Mouse (Mus musculus) hindbrain, embryonic 12.5 days (tissue): ENCODE measurements around the gene Katnb1. TPM values are rescaled to one million over a fixed set of nuclear protein-coding genes. Genes with fewer than 3 reads are reported as not detected.

Experiments used
- ATAC-seq: fragments of 200-750 bp; cut with Nextera tagmentation; 2 replicates; pipeline ENCODE4 v1.8.0; 2017; ENCODE audit warnings: moderate TSS enrichment; ENCODE audit not compliant: low FRiP score
- H3K27ac ChIP-seq: fragments of 300-500 bp; sonication (generic); 2 replicates; pipeline ENCODE4 v1.5.1; 2016; ENCODE audit warnings: mild to moderate bottlenecking
- H3K27me3 ChIP-seq: fragments of 300-500 bp; sonication (generic); 2 replicates; pipeline ENCODE4 v1.6.1; 2016; ENCODE audit warnings: mild to moderate bottlenecking
- H3K36me3 ChIP-seq: fragments of 300-500 bp; sonication (generic); 2 replicates; pipeline ENCODE4 v1.6.1; 2016; ENCODE audit warnings: mild to moderate bottlenecking
- H3K4me1 ChIP-seq: fragments of 300-500 bp; sonication (generic); 2 replicates; pipeline ENCODE4 v1.6.1; 2016
- H3K4me2 ChIP-seq: fragments of 300-500 bp; sonication (generic); replicated peaks from 2 replicates; pipeline ENCODE4 v1.6.1; 2016; ENCODE audit warnings: mild to moderate bottlenecking
- H3K4me3 ChIP-seq: fragments of 300-500 bp; sonication (generic); 2 replicates; pipeline ENCODE4 v1.5.1; 2016; ENCODE audit warnings: mild to moderate bottlenecking
- H3K9ac ChIP-seq: fragments of 300-500 bp; sonication (generic); 2 replicates; pipeline ENCODE4 v1.6.1; 2016; ENCODE audit warnings: mild to moderate bottlenecking, moderate library complexity
- H3K9me3 ChIP-seq: fragments of 300-500 bp; sonication (generic); replicated peaks from 2 replicates; pipeline ENCODE4 v1.6.1; 2016; ENCODE audit warnings: mild to moderate bottlenecking
- WGBS: fragments of 180-500 bp; shearing (Covaris S2); methylation state at CpG from one replicate; pipeline ENCODE4 v1.1.7; 2016; 5-methylcytosine and 5-hydroxymethylcytosine counted together
- polyA plus RNA-seq: library from polyadenylated mRNA; unstranded; fragments of >200 nt; fragmentation: Nextera tagmentation; extraction: Ambion mirVana; gene quantifications from 2 replicates; pipeline ENCODE4 v1.2.1, GENCODE M21; 2016

Gene Katnb1
- 36.2 and 39.4 TPM in 2 replicates for polyA plus RNA-seq

GRCm38 (mm10) chr8:95080381-95081341 lies at the start of gene Katnb1:
Gene Katnb1 (plus strand): TSS chr8:95081186.
- under 1% methylated on average over 47 of the region's 47 CpGs for WGBS
- H3K4me1 ChIP-seq, result peaks cover 19% of the 10 kb centered on the region
- ATAC-seq, result peak; percentile 98
- H3K4me2 ChIP-seq, result peak within 1 kb of the TSS; percentile 81
- H3K27me3 ChIP-seq, result peaks cover 11% of the 10 kb centered on the region; the same call in 1 of the 2 replicates
- H3K9ac ChIP-seq, result peak within 1 kb of the TSS; percentile 89
- H3K9me3 ChIP-seq, result no peaks in the 10 kb centered on the region
- H3K4me3 ChIP-seq, result peak within 1 kb of the TSS; percentile 87
- peak within 1 kb of the TSS; percentile 76 for H3K27ac ChIP-seq
- peaks cover 27% of the 10 kb centered on the region for H3K36me3 ChIP-seq

GRCm38 (mm10) chr8:95037106-95037925 lies 43.7 kb upstream of the Katnb1 start:
- Histone ChIP-seq H3K27ac (no peak overlapping the region), H3K27me3 (no peaks in the 10 kb centered on the region), H3K4me2 (no peak overlapping the region), H3K9ac (no peak overlapping the region), H3K9me3 (no peaks in the 10 kb centered on the region), H3K4me3 (no peak overlapping the region), H3K4me1 (0 out of 2 replicates have a peak, but pooled peaks cover 3% of the 10 kb centered on the region), H3K36me3 (no peaks in the 10 kb centered on the region)
- ATAC-seq, result no peak
- 71% methylated on average over 7 of the region's 7 CpGs for WGBS

GRCm38 (mm10) chr8:95041883-95042784 lies 38.9 kb upstream of the Katnb1 start:
- Histone ChIP-seq H3K9ac (no peak overlapping the region), H3K27me3 (no peaks in the 10 kb centered on the region), H3K9me3 (no peaks in the 10 kb centered on the region), H3K4me3 (no peak overlapping the region), H3K36me3 (no peaks in the 10 kb centered on the region), H3K4me2 (no peak overlapping the region), H3K4me1 (0 out of 2 replicates have a peak, but pooled peaks cover under 1% of the 10 kb centered on the region), H3K27ac (no peak overlapping the region)
- ATAC-seq, result no peak
- WGBS, result 68% methylated on average over 6 of the region's 6 CpGs

GRCm38 (mm10) chr8:95044811-95045210 lies 36.2 kb upstream of the Katnb1 start:
- H3K9ac ChIP-seq, result no peak overlapping the region
- no peak overlapping the region for H3K4me2 ChIP-seq
- no peak overlapping the region for H3K27ac ChIP-seq
- H3K36me3 ChIP-seq, result no peaks in the 10 kb centered on the region
- H3K4me1 ChIP-seq, result peaks cover 4% of the 10 kb centered on the region
- H3K4me3 ChIP-seq, result no peak overlapping the region
- no peaks in the 10 kb centered on the region for H3K9me3 ChIP-seq
- 69% methylated on average over 4 of the region's 4 CpGs for WGBS
- H3K27me3 ChIP-seq, result no peaks in the 10 kb centered on the region
- ATAC-seq, result no peak

- Histone ChIP-seq H3K27me3 (no peaks in the 10 kb centered on the region), H3K27ac (no peak overlapping the region), H3K36me3 (no peaks in the 10 kb centered on the region), H3K4me3 (no peak overlapping the region), H3K9ac (no peak overlapping the region), H3K4me2 (no peak overlapping the region), H3K4me1 (peaks cover 4% of the 10 kb centered on the region), H3K9me3 (no peaks in the 10 kb centered on the region)
- no peak for ATAC-seq
- 67% methylated on average over 3 of the region's 3 CpGs for WGBS
These were observed 34.0 kb upstream of the Katnb1 start for GRCm38 (mm10) chr8:95046982-95047381.

- Histone ChIP-seq H3K9ac (no peak overlapping the region), H3K4me3 (no peak overlapping the region), H3K36me3 (no peaks in the 10 kb centered on the region), H3K27me3 (no peaks in the 10 kb centered on the region), H3K27ac (no peak overlapping the region), H3K4me2 (no peak overlapping the region), H3K4me1 (peaks cover 4% of the 10 kb centered on the region), H3K9me3 (no peaks in the 10 kb centered on the region)
- 70% methylated on average over 6 of the region's 6 CpGs for WGBS
- ATAC-seq, result no peak
These were observed 32.9 kb upstream of the Katnb1 start for GRCm38 (mm10) chr8:95047884-95048680.

GRCm38 (mm10) chr8:95049636-95050035 lies 31.4 kb upstream of the Katnb1 start:
- H3K4me3 ChIP-seq, result no peak overlapping the region
- H3K27ac ChIP-seq, result no peak overlapping the region
- no peaks in the 10 kb centered on the region for H3K9me3 ChIP-seq
- H3K36me3 ChIP-seq, result no peaks in the 10 kb centered on the region
- H3K4me1 ChIP-seq, result peaks cover 4% of the 10 kb centered on the region
- H3K9ac ChIP-seq, result no peak overlapping the region
- ATAC-seq, result no peak
- no peak overlapping the region for H3K4me2 ChIP-seq
- no peaks in the 10 kb centered on the region for H3K27me3 ChIP-seq
- WGBS, result 83% methylated on average over 2 of the region's 2 CpGs

GRCm38 (mm10) chr8:95054438-95054837 lies 26.5 kb upstream of the Katnb1 start:
- Histone ChIP-seq H3K9ac (no peak overlapping the region), H3K27ac (no peak overlapping the region), H3K4me3 (no peak overlapping the region), H3K4me1 (no peaks in the 10 kb centered on the region), H3K4me2 (no peak overlapping the region), H3K9me3 (no peaks in the 10 kb centered on the region), H3K36me3 (no peaks in the 10 kb centered on the region), H3K27me3 (no peaks in the 10 kb centered on the region)
- 56% methylated on average over 6 of the region's 6 CpGs for WGBS
- ATAC-seq, result no peak

GRCm38 (mm10) chr8:95054927-95055510 lies 26.0 kb upstream of the Katnb1 start, which contains the start of gene Drc7:
Gene Drc7 (plus strand): TSS chr8:95055103.
- peak; percentile 80 for ATAC-seq
- WGBS, result 21% methylated on average over 2 of the region's 2 CpGs

GRCm38 (mm10) chr8:95056414-95056813 lies 24.6 kb upstream of the Katnb1 start:
- no peaks in the 10 kb centered on the region for H3K27me3 ChIP-seq
- no peak overlapping the region for H3K27ac ChIP-seq
- no peak for ATAC-seq
- no peak overlapping the region for H3K4me2 ChIP-seq
- 92% methylated on average over 5 of the region's 5 CpGs for WGBS
- H3K4me3 ChIP-seq, result no peak overlapping the region
- H3K36me3 ChIP-seq, result no peaks in the 10 kb centered on the region
- no peaks in the 10 kb centered on the region for H3K4me1 ChIP-seq
- H3K9me3 ChIP-seq, result no peaks in the 10 kb centered on the region
- no peak overlapping the region for H3K9ac ChIP-seq

More at GRCm38 (mm10) chr8:95054927-95055510, 26.0 kb upstream of the Katnb1 start, which contains the start of gene Drc7:
- Histone ChIP-seq H3K9ac (no peak within 1 kb of the TSS), H3K4me2 (no peak within 1 kb of the TSS), H3K27ac (no peak within 1 kb of the TSS), H3K9me3 (no peaks in the 10 kb centered on the region), H3K4me3 (no peak within 1 kb of the TSS), H3K36me3 (no peaks in the 10 kb centered on the region), H3K4me1 (no peaks in the 10 kb centered on the region), H3K27me3 (no peaks in the 10 kb centered on the region)
